Mouse (Mus musculus): Measurements from ENCODE around the gene Gan. TPM values are rescaled to one million over a fixed set of nuclear protein-coding genes. Genes with fewer than 3 reads are reported as not detected.

Gene Gan
- polyA plus RNA-seq, 3 experiments from 2014 or later: 1.7 to 2.6 (median 2.0) TPM

DNA sequence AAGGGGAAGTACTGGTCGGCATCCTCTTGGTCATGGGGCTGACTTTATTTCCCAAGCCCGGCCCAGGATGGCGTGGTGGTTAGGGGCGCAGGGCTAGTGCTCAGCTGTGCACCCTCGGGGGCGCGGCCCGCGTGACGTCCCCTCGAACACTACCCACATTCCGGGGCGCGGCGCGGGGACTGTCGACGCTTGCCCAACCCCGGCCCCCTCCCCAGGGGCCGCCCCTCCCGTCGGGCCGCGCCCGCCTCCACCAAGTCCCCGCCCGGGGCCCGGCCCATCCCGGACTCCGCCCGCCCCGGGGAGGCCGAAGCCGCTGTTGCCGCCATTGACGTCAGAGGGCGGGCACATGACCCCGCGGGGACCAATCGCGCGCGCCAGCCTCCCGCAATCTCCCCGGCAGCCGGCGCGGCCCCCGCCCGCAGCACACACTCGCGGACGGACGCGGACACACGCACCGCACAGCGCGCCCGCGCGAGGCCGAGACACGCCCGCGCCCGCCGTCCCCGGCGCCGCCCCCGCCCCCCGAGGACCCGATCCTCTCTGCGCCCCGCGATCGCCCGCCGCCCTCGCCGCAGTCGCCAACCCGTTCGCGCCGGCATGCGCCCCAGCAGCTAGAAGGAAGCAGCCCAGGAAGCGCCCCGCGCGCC, 98.5 kb downstream of the Gan start:
- peak; percentile 64 for ATAC-seq

DNA sequence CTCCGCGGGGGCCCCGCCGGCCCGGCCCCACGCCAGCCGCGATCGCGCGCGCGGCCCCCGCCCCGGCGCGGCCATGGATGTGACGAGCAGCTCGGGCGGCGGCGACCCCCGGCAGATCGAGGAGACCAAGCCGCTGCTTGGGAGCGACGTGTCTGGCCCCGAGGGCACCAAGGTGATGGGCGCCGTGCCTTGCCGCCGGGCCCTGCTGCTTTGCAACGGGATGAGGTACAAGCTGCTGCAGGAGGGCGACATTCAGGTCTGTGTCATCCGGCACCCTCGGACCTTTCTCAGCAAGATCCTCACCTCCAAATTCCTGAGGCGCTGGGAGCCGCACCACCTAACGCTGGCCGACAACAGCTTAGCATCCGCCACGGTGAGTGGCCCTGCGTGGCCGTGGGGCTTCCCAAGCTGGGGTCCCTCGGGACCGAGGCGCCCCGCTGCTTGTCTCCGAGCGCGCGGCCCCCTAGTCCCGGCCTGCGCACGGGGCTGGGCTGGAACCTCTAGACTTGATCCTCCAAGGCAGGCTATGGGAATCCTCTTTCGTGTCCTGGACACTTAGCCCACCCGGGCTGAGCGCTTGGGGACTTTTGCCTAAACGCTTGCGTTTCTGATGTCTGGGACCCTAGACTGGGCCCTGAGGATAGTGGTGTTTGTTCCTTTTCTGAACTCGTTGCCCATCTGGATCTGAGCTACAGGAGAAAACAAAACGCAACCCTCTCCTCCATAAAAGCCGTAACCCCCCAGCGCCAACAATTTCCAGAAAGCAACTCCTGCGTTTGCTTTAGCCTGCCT, 99.3 kb downstream of the Gan start, which contains the start of gene Cmip:
Gene Cmip, plus strand, starts transcription at position 36 of the 792 bp plus-strand sequence.
- peak; percentile 3 for ATAC-seq

DNA sequence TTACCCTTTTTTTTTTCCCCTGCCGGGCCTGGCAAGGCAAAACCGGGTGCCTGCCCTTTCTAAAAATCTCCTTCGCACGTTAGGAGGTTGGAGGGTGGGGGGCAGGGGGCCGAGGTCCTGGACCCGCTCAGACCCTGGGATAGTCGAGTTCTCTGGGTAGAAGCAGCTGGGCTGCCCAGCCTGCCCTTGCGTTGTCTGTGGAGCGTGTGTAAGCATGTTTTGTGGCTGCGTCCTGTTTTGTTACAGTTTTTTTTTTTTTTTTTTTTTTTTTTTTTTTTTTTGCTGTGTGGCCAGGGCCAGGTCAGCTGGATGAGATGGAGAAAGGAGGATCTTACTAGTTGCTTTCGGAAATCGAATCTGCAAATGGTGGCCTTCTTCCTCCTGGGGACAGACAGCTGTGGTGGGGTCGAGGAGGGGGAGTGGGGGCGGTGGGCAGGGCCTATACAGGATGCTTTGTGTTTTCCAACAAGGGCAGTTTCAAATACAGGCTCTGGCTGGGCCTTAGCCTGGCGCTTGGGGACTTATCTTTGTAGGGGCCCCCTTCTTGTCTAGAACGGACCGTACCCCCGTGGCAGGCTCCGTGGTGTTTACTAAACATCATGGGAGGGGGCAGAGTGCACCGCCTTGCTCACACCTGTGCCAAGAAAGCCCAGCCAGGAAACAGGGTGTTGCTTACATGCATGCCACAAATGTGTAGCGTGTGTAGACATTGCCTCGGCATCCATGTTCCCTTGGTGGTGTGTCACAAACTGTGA, 100.1 kb downstream of the Gan start:
- ATAC-seq: peak; percentile 30

DNA sequence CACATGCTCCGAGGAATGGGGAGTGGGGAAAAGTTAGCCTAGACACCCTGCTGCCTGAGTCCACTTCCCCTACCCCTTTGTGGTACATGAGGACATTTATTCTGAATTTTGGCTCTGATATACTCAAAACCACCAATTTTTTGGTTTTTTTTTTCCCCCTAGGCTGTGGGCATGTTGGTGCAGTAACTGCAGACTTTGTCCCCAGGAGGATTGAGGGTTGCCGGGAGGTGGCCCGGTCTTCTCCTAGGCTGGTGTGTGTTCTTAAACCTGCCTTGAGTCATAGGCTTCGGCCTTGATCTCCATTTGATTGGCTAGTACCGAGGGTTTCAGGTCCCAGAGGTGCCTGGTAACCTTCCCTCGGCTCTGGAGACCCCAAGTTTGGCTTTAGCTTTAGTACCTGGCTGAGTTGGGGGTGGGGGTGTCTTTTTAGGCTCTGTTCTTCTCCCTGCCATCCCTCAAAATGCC, 100.7 kb downstream of the Gan start:
- no peak for ATAC-seq

DNA sequence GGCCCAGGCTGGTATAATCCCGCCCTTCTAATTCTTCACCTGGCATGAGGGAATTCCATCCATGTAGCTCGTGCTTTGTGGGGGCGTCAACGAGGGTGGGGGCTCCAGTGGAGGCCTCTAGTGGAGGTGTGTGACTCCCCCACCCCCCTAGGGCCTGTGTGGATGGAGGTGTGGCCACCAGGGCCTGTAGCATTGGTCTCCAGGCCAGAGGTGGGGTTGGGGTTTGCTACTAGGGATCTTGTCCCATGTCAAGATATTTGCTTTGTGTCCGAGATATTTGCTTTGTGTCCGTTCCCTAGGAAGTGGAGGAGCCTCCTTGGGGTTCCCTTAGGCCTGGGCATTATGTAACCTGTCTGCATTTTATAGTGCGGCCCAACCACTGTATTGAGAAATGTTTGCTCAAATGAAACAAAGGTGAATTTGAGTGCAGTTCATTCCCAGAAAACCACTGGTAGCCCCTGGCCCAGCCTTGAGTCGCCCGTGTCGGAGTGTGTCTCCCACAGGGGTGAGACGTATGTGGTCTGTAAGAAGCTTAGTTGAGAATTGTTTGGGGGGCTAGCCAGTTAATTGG, 101.6 kb downstream of the Gan start:
- no peak for ATAC-seq

DNA sequence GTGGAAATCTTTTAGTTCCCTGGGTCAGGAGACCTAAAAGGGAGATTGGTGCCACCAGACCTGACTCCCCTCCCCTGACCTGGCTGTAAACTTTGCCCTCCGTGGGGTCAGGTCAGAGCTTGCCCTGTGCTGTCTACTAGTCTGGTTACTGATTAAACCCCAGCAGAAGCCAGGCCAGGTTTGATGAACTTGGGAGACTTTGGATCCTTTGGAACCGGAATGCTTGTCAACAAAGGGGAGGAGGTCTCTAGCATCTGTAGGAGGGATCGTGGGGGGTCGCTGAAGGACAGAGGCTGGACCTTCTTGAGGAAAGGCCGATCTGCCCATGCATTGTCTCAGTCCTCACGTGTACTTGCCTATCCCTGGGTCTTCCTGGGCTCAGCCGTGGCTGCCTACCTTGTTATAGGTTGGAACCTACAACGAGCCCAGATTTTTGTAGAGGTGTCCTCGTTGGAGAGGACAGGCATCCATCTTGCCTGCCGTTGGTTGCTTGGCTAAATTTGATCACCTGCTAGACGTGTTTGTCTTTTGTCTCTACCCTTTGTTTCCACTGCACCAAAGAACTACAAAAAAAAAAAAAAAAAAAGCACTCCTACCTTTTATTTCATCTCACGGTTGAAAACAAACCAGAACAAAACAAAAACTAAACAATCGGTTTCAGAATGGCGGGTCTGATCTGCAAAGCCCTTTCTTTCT, 102.4 kb downstream of the Gan start:
- ATAC-seq: peak; percentile 3

DNA sequence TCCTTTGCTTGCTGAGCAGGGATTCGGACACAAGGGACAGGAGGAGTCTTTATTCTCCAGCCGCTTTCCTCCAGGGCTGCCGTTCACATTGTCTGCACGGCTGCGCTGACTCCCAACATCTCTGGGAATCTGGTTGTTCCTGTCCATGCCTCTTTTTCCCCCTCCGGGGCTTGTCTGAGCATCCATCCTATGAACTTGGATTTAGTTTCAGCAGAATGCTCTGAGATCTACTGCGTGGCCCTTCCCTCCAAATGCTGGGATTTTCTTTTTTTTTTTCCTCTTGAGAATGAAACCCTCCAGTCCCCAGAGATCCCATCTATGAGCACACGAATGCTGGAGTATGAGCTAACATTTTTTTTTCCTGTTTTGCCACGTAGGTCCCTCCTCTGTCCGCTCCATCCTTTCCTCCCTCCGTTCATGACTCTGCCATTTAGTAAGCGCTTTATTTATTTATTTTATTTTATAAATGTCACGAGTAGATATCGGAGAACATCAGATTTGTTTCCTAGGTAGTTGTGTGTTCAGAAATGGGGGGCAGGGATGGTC, 103.1 kb downstream of the Gan start:
- no peak for ATAC-seq

DNA sequence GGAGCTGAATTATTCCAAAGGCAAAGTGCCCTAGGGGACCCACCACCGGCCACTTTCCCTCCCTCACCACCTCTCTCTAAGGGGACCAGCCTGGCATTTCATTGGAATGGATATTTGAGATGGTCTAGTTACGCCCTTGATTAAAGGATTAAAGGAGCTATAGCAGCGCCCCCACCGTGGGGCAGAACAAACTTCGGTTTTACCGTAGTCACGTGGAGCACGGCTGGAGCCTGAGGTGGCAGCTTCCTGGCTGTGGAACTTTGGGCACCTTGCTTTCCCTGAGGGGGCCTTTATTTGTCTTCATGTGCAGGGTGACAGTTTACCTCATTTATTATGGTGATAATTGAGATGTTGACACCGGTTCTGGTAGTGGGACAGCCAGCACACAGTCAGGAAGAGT, 103.8 kb downstream of the Gan start:
- peak; percentile 15 for ATAC-seq

DNA sequence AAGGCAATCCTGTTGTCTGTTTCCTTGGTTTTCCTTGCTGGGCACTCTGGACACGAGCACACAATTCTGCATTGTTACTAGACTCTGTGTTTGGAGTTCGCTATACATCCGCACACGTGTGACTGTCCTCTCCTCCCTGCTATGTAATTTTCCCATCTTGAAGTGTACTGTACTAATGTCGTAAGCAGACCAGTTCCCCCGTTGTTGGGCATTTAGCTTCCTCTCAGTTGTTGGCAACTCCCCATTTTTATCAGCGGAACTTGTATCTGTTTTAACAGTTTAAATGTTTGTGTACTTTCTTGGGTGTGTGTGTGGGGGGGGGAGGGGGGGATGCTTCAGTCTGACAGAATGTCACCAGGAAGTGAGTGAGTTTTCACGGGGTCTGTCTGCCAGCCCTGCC, 104.8 kb downstream of the Gan start:
- peak; percentile 15 for ATAC-seq

DNA sequence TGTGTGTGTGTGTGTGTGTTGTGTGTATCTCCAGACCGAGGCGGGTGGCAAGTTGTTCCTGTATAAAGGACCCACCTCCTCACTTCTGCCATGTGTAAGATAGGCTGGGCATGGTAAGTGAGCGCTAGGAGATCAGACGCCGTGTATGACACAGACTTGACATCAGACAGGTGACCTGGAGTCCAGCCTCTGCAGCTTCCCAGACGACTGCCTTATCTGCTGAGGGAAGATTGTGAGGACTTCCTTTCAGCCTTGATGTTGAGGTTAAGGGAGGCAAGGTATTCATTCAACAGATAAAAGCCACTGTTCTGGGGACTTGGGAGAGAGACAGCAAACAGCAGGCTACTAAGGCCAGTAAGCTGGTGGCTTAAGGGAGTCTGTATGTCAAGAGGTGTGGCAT, 105.5 kb downstream of the Gan start:
- ATAC-seq: no peak

DNA sequence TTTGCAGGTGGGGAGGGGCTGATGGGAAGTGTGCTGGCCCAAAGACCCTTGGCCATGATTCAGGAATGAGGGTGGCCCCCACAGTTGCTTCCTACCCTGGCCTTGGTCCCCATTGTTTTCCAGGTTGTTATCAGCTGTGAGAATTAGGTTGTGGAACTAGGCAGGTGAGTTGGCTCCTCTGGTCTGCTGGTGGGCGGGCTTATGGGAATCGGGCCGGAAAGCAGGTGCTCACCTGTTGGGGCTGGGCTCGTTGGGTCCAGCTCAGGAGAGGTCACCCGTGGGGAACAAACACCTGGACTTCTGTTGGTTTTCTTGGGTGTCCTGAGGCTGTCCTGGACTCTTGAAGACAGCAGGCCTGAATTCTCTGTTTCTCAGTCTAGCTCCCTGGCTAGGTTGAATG, 107.1 kb downstream of the Gan start:
- ATAC-seq: no peak

Other genes with a start within 250 kb of the Gan start
- gene Cmc2, start 236.7 kb upstream of the Gan start, polyA plus RNA-seq (2017; shearing (Covaris generic)): 10 to 100 TPM; 23.1 to 79.6 (median 36.6) TPM
- gene Cenpn, start 236.4 kb upstream of the Gan start, polyA plus RNA-seq (2017; shearing (Covaris generic)): 10 to 100 TPM in 1 of 3 experiments, 1 to 10 TPM in 2; 3.3 to 22.4 (median 3.9) TPM
- 1 to 10 TPM; 7.5 to 9.0 (median 7.7) TPM for gene Atmin, start 214.7 kb upstream of the Gan start, polyA plus RNA-seq (2017; shearing (Covaris generic))
- under 1 TPM in 1 of 3 experiments, not detected in 2; 0.25 TPM for gene 1700030J22Rik, start 179.2 kb upstream of the Gan start, polyA plus RNA-seq (2017; shearing (Covaris generic))
- 10 to 100 TPM; 23.8 to 29.5 (median 24.6) TPM for gene Gcsh, start 164.6 kb upstream of the Gan start, polyA plus RNA-seq (2017; shearing (Covaris generic))
- under 1 TPM in 1 of 3 experiments, not detected in 2; 0.06 TPM for gene Pkd1l2, start 75.7 kb upstream of the Gan start, polyA plus RNA-seq (2017; shearing (Covaris generic))
- not detected for gene Bco1, start 62.3 kb upstream of the Gan start, polyA plus RNA-seq (2017; shearing (Covaris generic))
- gene Cmip, start 98.9 kb downstream of the Gan start, polyA plus RNA-seq (2017; shearing (Covaris generic)): 10 to 100 TPM; 23.9 to 28.7 (median 25.5) TPM